Mouse (Mus musculus) heart, adult 2 months (tissue): Measurements from ENCODE around the gene Atxn7l1. TPM values are rescaled to one million over a fixed set of nuclear protein-coding genes. Genes with fewer than 3 reads are reported as not detected.
A peak's percentile ranks its signal among the peaks of the same experiment; 100 is the strongest.

Source experiments
- DNase-seq, 2 experiments: peaks; one replicate each; pipeline ENCODE4 v3.0.0; 2021
- H3K27ac ChIP-seq: fragments of 200-600 bp; 2 replicates; pipeline ENCODE4 v1.8.1; 2022
- H3K27me3 ChIP-seq: fragments of 200-500 bp; 2 replicates; pipeline ENCODE4 v1.6.1; 2012; ENCODE audit warnings: mild to moderate bottlenecking, low read length, inconsistent platforms, mixed read lengths; ENCODE audit not compliant: control insufficient read depth, insufficient read depth
- H3K36me3 ChIP-seq: fragments of 200-500 bp; 2 replicates; pipeline ENCODE4 v1.6.1; 2012; ENCODE audit warnings: low read length, inconsistent platforms; ENCODE audit not compliant: control insufficient read depth, insufficient read depth
- H3K4me1 ChIP-seq: fragments of 200-500 bp; 2 replicates; pipeline ENCODE4 v1.6.1; 2011; ENCODE audit warnings: low read length; ENCODE audit not compliant: control insufficient read depth, insufficient read depth
- H3K4me3 ChIP-seq: fragments of 200-600 bp; 2 replicates; pipeline ENCODE4 v1.8.1; 2022
- H3K79me2 ChIP-seq: fragments of 200-500 bp; replicated peaks from 2 replicates; pipeline ENCODE4 v1.6.1; 2012; ENCODE audit warnings: mild to moderate bottlenecking, inconsistent platforms, low read length, moderate library complexity, mixed read lengths; ENCODE audit not compliant: control insufficient read depth, insufficient read depth
- H3K9ac ChIP-seq: fragments of 200-500 bp; 2 replicates; pipeline ENCODE4 v1.6.1; 2012; ENCODE audit warnings: low read depth, mild to moderate bottlenecking, control low read depth, inconsistent platforms, low read length, mixed read lengths
- CTCF ChIP-seq: fragments of 200-600 bp; IDR thresholded peaks from 2 replicates; pipeline ENCODE4 v1.8.1; 2022; ENCODE audit warnings: antibody characterized with exemption, mild to moderate bottlenecking, moderate library complexity
- EP300 ChIP-seq: fragments of 200-500 bp; IDR thresholded peaks from 2 replicates; pipeline ENCODE4 v1.6.1; 2011; ENCODE audit warnings: low read depth, low read length, control low read depth; ENCODE audit not compliant: insufficient read depth
- POLR2A ChIP-seq: fragments of 200-500 bp; IDR thresholded peaks from 2 replicates; pipeline ENCODE4 v1.6.1; 2011; ENCODE audit warnings: mild to moderate bottlenecking, low read depth, low read length, control low read depth; ENCODE audit not compliant: insufficient read depth
- WGBS: fragments of 180-500 bp; shearing (Covaris S2); methylation state at CpG from one replicate; pipeline ENCODE4 v1.1.7; 2018; 5-methylcytosine and 5-hydroxymethylcytosine counted together
- intact Hi-C: fragments of 180-260 bp; cut with DNase I; formaldehyde crosslinking; loops from one replicate; pipeline ENCODE4 v1.15.1; 2025
- polyA plus RNA-seq: library from polyadenylated mRNA; depleted of rRNA; stranded (reverse); fragments of >200 nt; gene quantifications from 2 replicates; pipeline ENCODE4 v1.2.3, GENCODE M21; 2012
- total RNA-seq, 2 experiments: library from RNA; stranded (reverse); gene quantifications; 2 replicates each; pipeline ENCODE4 v1.2.3; 2021

The Atxn7l1 gene
- total and polyA plus RNA-seq, 3 experiments = 18.8 to 21.6 (median 19.0) TPM

- Histone ChIP-seq H3K27ac (no peak overlapping the region), H3K9ac (no peak overlapping the region), H3K4me3 (no peak overlapping the region), H3K27me3 (no peaks in the 10 kb centered on the region), H3K36me3 (no peaks in the 10 kb centered on the region), H3K79me2 (no peaks in the 10 kb centered on the region), H3K4me1 (peaks cover 1% of the 10 kb centered on the region; the same call in 1 of the 2 replicates)
- 62% methylated on average over 2 of the region's 2 CpGs for whole genome bisulfite sequencing
- DNase-seq = no peak
- no peak for TF ChIP-seq CTCF
- TF ChIP-seq POLR2A = no peak
- no peak for TF ChIP-seq EP300
- intact Hi-C loops = loop anchor here (1.0 to 10.0 kb wide), 5 partner anchors 53 to 422 kb away; partner anchors contain the start of gene Atxn7l1
Observed at GRCm38 (mm10) chr12:33334511-33334910, 187.0 kb downstream of the Atxn7l1 start.

GRCm38 (mm10) chr12:33334951-33335350, 187.5 kb downstream of the Atxn7l1 start:
- 69% methylated on average over 5 of the region's 5 CpGs for WGBS
- no peak for TF ChIP-seq CTCF
- TF ChIP-seq EP300 = no peak
- TF ChIP-seq POLR2A = no peak
- no peak overlapping the region for H3K27ac ChIP-seq

GRCm38 (mm10) chr12:33335410-33335809, 187.9 kb downstream of the Atxn7l1 start:
- no peaks in the 10 kb centered on the region for H3K27me3 ChIP-seq
- H3K36me3 ChIP-seq = no peaks in the 10 kb centered on the region
- no peak overlapping the region for H3K9ac ChIP-seq
- H3K27ac ChIP-seq = no peak overlapping the region
- no peaks in the 10 kb centered on the region for H3K79me2 ChIP-seq
- WGBS = 75% methylated on average over 4 of the region's 4 CpGs
- no peak overlapping the region for H3K4me3 ChIP-seq
- DNase-seq = no peak
- TF ChIP-seq EP300 (no peak), CTCF (no peak), POLR2A (no peak)
- peaks cover 1% of the 10 kb centered on the region; the same call in 1 of the 2 replicates for H3K4me1 ChIP-seq
- intact Hi-C loops = loop anchor here (10.0 kb wide), 1 partner anchor 221 kb away; no protein-coding TSS in a partner anchor

More at GRCm38 (mm10) chr12:33334951-33335350, 187.5 kb downstream of the Atxn7l1 start:
- no peaks in the 10 kb centered on the region for H3K79me2 ChIP-seq
- H3K36me3 ChIP-seq = no peaks in the 10 kb centered on the region
- H3K4me1 ChIP-seq = peaks cover 1% of the 10 kb centered on the region; the same call in 1 of the 2 replicates
- no peak for DNase-seq
- H3K27me3 ChIP-seq = no peaks in the 10 kb centered on the region
- no peak overlapping the region for H3K4me3 ChIP-seq
- intact Hi-C loops = loop anchor here (1.0 to 10.0 kb wide), 5 partner anchors 54 to 423 kb away; partner anchors contain the start of gene Atxn7l1
- H3K9ac ChIP-seq = no peak overlapping the region

GRCm38 (mm10) chr12:33336561-33337125, 189.2 kb downstream of the Atxn7l1 start:
- Histone ChIP-seq H3K27me3 (no peaks in the 10 kb centered on the region), H3K27ac (no peak overlapping the region), H3K36me3 (no peaks in the 10 kb centered on the region), H3K4me1 (peaks cover 1% of the 10 kb centered on the region; the same call in 1 of the 2 replicates), H3K4me3 (no peak overlapping the region), H3K9ac (no peak overlapping the region), H3K79me2 (no peaks in the 10 kb centered on the region)
- no peak for TF ChIP-seq POLR2A
- TF ChIP-seq CTCF = peak; percentile 40
- no peak for TF ChIP-seq EP300
- WGBS = 82% methylated on average over 10 of the region's 10 CpGs
- intact Hi-C loops = loop anchor here (10.0 kb wide), 1 partner anchor 222 kb away; no protein-coding TSS in a partner anchor
- no peak for DNase-seq

- H3K9ac ChIP-seq = no peak overlapping the region
- no peaks in the 10 kb centered on the region for H3K36me3 ChIP-seq
- H3K4me3 ChIP-seq = no peak overlapping the region
- no peaks in the 10 kb centered on the region for H3K79me2 ChIP-seq
- H3K4me1 ChIP-seq = peaks cover 1% of the 10 kb centered on the region; the same call in 1 of the 2 replicates
- intact Hi-C loops = loop anchor here (10.0 kb wide), 1 partner anchor 222 kb away; no protein-coding TSS in a partner anchor
- no peaks in the 10 kb centered on the region for H3K27me3 ChIP-seq
- WGBS = 41% methylated on average over 4 of the region's 4 CpGs
- no peak for DNase-seq
- TF ChIP-seq POLR2A (no peak), EP300 (no peak), CTCF (no peak)
- H3K27ac ChIP-seq = no peak overlapping the region
Observed at GRCm38 (mm10) chr12:33337289-33337688, 189.8 kb downstream of the Atxn7l1 start.

GRCm38 (mm10) chr12:33338170-33338569, 190.7 kb downstream of the Atxn7l1 start:
- H3K79me2 ChIP-seq = no peaks in the 10 kb centered on the region
- no peaks in the 10 kb centered on the region for H3K36me3 ChIP-seq
- 40% methylated on average over 5 of the region's 5 CpGs for WGBS
- TF ChIP-seq CTCF = no peak
- no peak overlapping the region for H3K27ac ChIP-seq
- DNase-seq = no peak
- H3K4me3 ChIP-seq = no peak overlapping the region
- peaks cover 1% of the 10 kb centered on the region; the same call in 1 of the 2 replicates for H3K4me1 ChIP-seq
- H3K27me3 ChIP-seq = no peaks in the 10 kb centered on the region
- intact Hi-C loops = loop anchor here (10.0 kb wide), 1 partner anchor 223 kb away; no protein-coding TSS in a partner anchor
- H3K9ac ChIP-seq = no peak overlapping the region
